Mouse (Mus musculus): ENCODE results near the gene Mcam. TPM values are rescaled to one million over a fixed set of nuclear protein-coding genes. Genes with fewer than 3 reads are reported as not detected.

The Mcam gene
- total RNA-seq (2012; rRNA removed) (0.10 and 0.15 TPM in 2 replicates), polyA plus RNA-seq (2012; ENCODE audit: insufficient read depth in 1 of 2, insufficient read length in 2 of 2, low read depth in 1 of 2, low replicate concordance in 2 of 2, missing spikeins in 1 of 2) (under 1 TPM in 1 of 2 experiments, not detected in 1; 0.88 TPM)

DNA sequence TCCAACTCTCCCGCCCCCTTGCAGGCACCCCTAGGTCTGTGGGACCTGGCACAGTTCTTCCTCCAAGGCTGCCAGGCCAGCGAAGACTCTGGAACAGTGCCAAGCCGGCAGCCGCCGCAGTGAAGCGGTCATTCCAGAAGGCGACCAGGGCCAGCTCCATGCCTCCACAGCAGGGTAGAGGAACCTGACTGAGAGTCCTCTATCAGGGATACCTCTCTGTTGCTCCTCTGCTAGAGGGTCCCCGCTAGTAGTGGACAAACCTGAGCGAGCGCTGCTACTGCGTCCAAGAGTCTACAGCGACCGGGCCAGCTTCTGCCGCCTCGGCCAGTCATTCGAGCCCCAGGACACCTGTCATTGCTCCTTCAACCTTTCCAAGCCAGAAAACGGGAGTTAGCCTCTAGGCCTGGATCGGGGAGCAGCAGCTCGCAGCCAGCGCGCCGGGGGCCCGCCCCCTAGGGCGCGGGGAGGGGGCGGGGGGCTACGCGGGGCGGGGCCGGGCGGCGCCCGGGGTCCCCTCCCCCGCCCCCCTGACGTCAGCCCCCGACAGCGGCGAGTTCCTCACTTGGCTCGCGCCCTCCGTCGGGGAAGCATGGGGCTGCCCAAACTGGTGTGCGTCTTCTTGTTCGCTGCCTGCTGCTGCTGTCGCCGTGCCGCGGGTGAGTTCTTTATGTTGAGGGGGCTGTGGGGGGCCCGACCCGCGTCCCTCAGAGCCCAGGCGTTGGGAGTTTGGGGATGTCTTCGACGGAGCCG, at the start of gene Mcam:
Mcam (plus strand) TSS at position 369 of the 750 bp plus-strand sequence.
- peak; percentile 34 for DNase-seq (ENCODE audit: low read depth, low spot score)

DNA sequence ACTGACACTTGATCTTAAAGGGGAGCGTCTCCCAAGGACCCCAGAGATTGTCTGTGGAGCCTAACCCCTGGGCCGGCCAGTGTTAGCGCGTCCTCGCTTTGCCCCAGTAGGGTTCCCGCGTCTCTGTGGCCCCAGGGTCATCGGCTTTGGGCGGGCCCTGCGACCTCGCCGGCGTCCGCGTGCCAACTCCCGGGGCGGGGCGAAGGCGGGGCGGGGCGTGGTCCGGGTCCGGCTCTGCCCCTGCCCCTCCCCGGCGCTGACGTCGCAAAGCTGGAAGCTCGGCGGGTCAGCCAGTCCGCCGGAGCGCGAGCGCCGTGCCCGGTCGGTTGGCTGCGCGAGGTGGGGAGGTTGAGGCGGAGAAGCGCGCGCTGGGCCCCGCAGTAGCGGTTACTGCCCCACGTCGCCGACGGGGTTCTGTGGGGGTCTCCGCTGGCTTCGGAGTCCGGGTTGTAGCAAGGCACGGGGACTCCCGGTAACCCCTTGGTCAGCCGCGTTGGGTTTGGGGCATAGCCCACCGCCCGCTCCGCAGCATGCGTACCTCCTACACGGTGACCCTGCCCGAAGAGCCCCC, 49.5 kb upstream of the Mcam start:
- Histone ChIP-seq H3K4me1 (ENCODE audit: control insufficient read depth in 1 of 2, insufficient read depth in 2 of 2, low read length in 2 of 2) (peaks cover 0 to 24% of the 10 kb centered on the region in 2 experiments; a peak in 3 of 4 replicates), H3K9ac (ENCODE audit: control insufficient read depth, low read depth, low read length, poor library complexity, severe bottlenecking) (peak overlapping the region; percentile 82), H3K27me3 (ENCODE audit: control insufficient read depth in 1 of 2, insufficient read depth in 2 of 2, low read length in 2 of 2) (no peaks in the 10 kb centered on the region), H3K9me3 (replicated peaks; ENCODE audit: insufficient read depth, low read length) (no peaks in the 10 kb centered on the region), H3K4me3 (ENCODE audit: control insufficient read depth in 1 of 2, insufficient read depth in 1 of 2, low read depth in 2 of 2, low read length in 2 of 2) (peak overlapping the region; percentile 61 to 87), H3K27ac (ENCODE audit: control insufficient read depth, low read depth, low read length) (0 out of 2 replicates have a peak overlapping the region, but pooled peaks have one; percentile 17), H3K36me3 (ENCODE audit: control insufficient read depth in 1 of 2, insufficient read depth in 2 of 2, low read length in 2 of 2) (peaks cover 0 to 7% of the 10 kb centered on the region in 2 experiments; a peak in 2 of 4 replicates), H3K79me2 (ENCODE audit: control insufficient read depth, insufficient read depth, low read length, poor library complexity) (no peaks in the 10 kb centered on the region; the same call in 1 of the 2 replicates)
- DNase-seq (ENCODE audit: low read depth, low spot score) = peak; percentile 85
- TF ChIP-seq RAD21 (IDR thresholded peaks at IDR 0.05; ENCODE audit: low read depth, low read length) (no peak), MXI1 (IDR thresholded peaks at IDR 0.05; ENCODE audit: low read depth, low read length) (0 out of 2 replicates have a peak, but pooled peaks have one; percentile 38), ZMIZ1 (IDR thresholded peaks at IDR 0.05; ENCODE audit: low read depth, low read length) (peak; percentile 50; the same call in 1 of the 2 replicates), POLR2A (IDR thresholded peaks at IDR 0.05; ENCODE audit: control insufficient read depth in 1 of 2, insufficient read depth in 1 of 2, low read depth in 1 of 2, low read length in 2 of 2, poor library complexity in 1 of 2) (peak; percentile 73 to 90; a peak in 3 of 4 replicates), TAL1 (IDR thresholded peaks at IDR 0.05; ENCODE audit: low read length) (no peak), MAFK (IDR thresholded peaks at IDR 0.05; ENCODE audit: borderline replicate concordance, low read depth, low read length) (no peak), POLR2AphosphoS2 (IDR thresholded peaks at IDR 0.05; ENCODE audit: low read length) (peak; percentile 68; the same call in 1 of the 2 replicates), NELFE (IDR thresholded peaks at IDR 0.05; ENCODE audit: low read depth, low read length) (peak; percentile 89), MAZ (IDR thresholded peaks at IDR 0.05; ENCODE audit: low read depth, low read length) (peak; percentile 32; the same call in 1 of the 2 replicates), ZC3H11A (IDR thresholded peaks at IDR 0.05; ENCODE audit: low read depth, low read length) (no peak), NRF1 (IDR thresholded peaks at IDR 0.05; ENCODE audit: insufficient read depth, low read depth, low read length, poor library complexity, severe bottlenecking) (0 out of 2 replicates have a peak, but pooled peaks have one; percentile 5), USF2 (IDR thresholded peaks at IDR 0.05; ENCODE audit: borderline replicate concordance in 1 of 2, insufficient read depth in 1 of 2, low read depth in 1 of 2, low read length in 2 of 2) (no peak), ETS1 (IDR thresholded peaks at IDR 0.05; ENCODE audit: low read depth, low read length) (0 out of 2 replicates have a peak, but pooled peaks have one; percentile 21), USF1 (IDR thresholded peaks at IDR 0.05; ENCODE audit: low read depth, low read length) (peak; percentile 30; the same call in 1 of the 2 replicates)

More for the DNA sequence above, at the start of gene Mcam:
- H3K4me1 ChIP-seq (ENCODE audit: control insufficient read depth in 1 of 2, insufficient read depth in 2 of 2, low read length in 2 of 2) = peaks cover 0 to 12% of the 10 kb centered on the region in 2 experiments; a peak in 3 of 4 replicates
- no peak within 1 kb of the TSS for H3K9ac ChIP-seq (ENCODE audit: control insufficient read depth, low read depth, low read length, poor library complexity, severe bottlenecking)
- H3K4me3 ChIP-seq (ENCODE audit: control insufficient read depth in 1 of 2, insufficient read depth in 1 of 2, low read depth in 2 of 2, low read length in 2 of 2) = peak within 1 kb of the TSS in 1 of 2 experiments; percentile 5; a peak in 1 of 4 replicates
- H3K79me2 ChIP-seq (ENCODE audit: control insufficient read depth, insufficient read depth, low read length, poor library complexity) = no peaks in the 10 kb centered on the region
- peaks cover 22 to 24% of the 10 kb centered on the region in 2 experiments for H3K27me3 ChIP-seq (ENCODE audit: control insufficient read depth in 1 of 2, insufficient read depth in 2 of 2, low read length in 2 of 2)
- TF ChIP-seq NELFE (IDR thresholded peaks at IDR 0.05; ENCODE audit: low read depth, low read length) = no peak
- TF ChIP-seq POLR2AphosphoS5 (IDR thresholded peaks at IDR 0.05; ENCODE audit: borderline replicate concordance, low read depth, low read length) = no peak
- TF ChIP-seq POLR2AphosphoS2 (IDR thresholded peaks at IDR 0.05; ENCODE audit: low read length) = no peak
- TF ChIP-seq CTCF (IDR thresholded peaks at IDR 0.05 in 2 of 3, conservative IDR thresholded peaks at IDR 0.05 in 1 of 3; ENCODE audit: control insufficient read depth in 1 of 3, insufficient read depth in 1 of 3, low read depth in 2 of 3, low read length in 3 of 3, poor library complexity in 1 of 3, severe bottlenecking in 1 of 3) = no peak
- TF ChIP-seq RAD21 (IDR thresholded peaks at IDR 0.05; ENCODE audit: low read depth, low read length) = no peak
- TF ChIP-seq GATA1 (IDR thresholded peaks at IDR 0.05; ENCODE audit: low read depth, low read length) = no peak
- no peak for TF ChIP-seq JUND (IDR thresholded peaks at IDR 0.05; ENCODE audit: low read depth, low read length)
- peaks cover 0 to 6% of the 10 kb centered on the region in 2 experiments; a peak in 1 of 4 replicates for H3K36me3 ChIP-seq (ENCODE audit: control insufficient read depth in 1 of 2, insufficient read depth in 2 of 2, low read length in 2 of 2)
- no peak within 1 kb of the TSS for H3K27ac ChIP-seq (ENCODE audit: control insufficient read depth, low read depth, low read length)
- H3K9me3 ChIP-seq (replicated peaks; ENCODE audit: insufficient read depth, low read length) = no peaks in the 10 kb centered on the region
